Mouse (Mus musculus): ENCODE data around the gene Gps2. TPM values are rescaled to one million over a fixed set of nuclear protein-coding genes. Genes with fewer than 3 reads are reported as not detected.

Gps2 gene
- total RNA-seq (2014; fragmentation: Nextera tagmentation) (155 and 190 TPM in 2 replicates), total RNA-seq (2017) (53.7 and 106 TPM in 2 replicates)

GRCm38 (mm10) chr11:69913554-69914371 lies at the start of gene Gps2:
Gps2 (plus strand) TSS chr11:69913888.
- ATAC-seq (replicated peaks; ENCODE audit: low FRiP score, low TSS enrichment, poor library complexity, severe bottlenecking) = peak; percentile 54

GRCm38 (mm10) chr11:69864138-69864860 lies 49.4 kb upstream of the Gps2 start:
- 0 out of 2 replicates have a peak, but pooled peaks have one; percentile 41 for ATAC-seq (replicated peaks; ENCODE audit: low FRiP score, low TSS enrichment, poor library complexity, severe bottlenecking)

GRCm38 (mm10) chr11:69865561-69865960 lies 48.1 kb upstream of the Gps2 start:
- no peak for ATAC-seq (replicated peaks; ENCODE audit: low FRiP score, low TSS enrichment, poor library complexity, severe bottlenecking)

- peak; percentile 62 for ATAC-seq (replicated peaks; ENCODE audit: low FRiP score, low TSS enrichment, poor library complexity, severe bottlenecking)
Measured at GRCm38 (mm10) chr11:69867335-69867734, 46.4 kb upstream of the Gps2 start.

GRCm38 (mm10) chr11:69870289-69871069 lies 43.2 kb upstream of the Gps2 start:
- no peak for ATAC-seq (replicated peaks; ENCODE audit: low FRiP score, low TSS enrichment, poor library complexity, severe bottlenecking)

GRCm38 (mm10) chr11:69871822-69872221 lies 41.9 kb upstream of the Gps2 start:
- no peak for ATAC-seq (replicated peaks; ENCODE audit: low FRiP score, low TSS enrichment, poor library complexity, severe bottlenecking)

GRCm38 (mm10) chr11:69872451-69872850 lies 41.2 kb upstream of the Gps2 start:
- no peak for ATAC-seq (replicated peaks; ENCODE audit: low FRiP score, low TSS enrichment, poor library complexity, severe bottlenecking)

GRCm38 (mm10) chr11:69876186-69876585 lies 37.5 kb upstream of the Gps2 start:
- ATAC-seq (replicated peaks; ENCODE audit: low FRiP score, low TSS enrichment, poor library complexity, severe bottlenecking) = no peak

- ATAC-seq (replicated peaks; ENCODE audit: low FRiP score, low TSS enrichment, poor library complexity, severe bottlenecking) = peak; percentile 60
Measured at GRCm38 (mm10) chr11:69876867-69877266, 36.8 kb upstream of the Gps2 start.

GRCm38 (mm10) chr11:69877878-69878277 lies 35.8 kb upstream of the Gps2 start, which contains the start of gene Tmem95:
Tmem95 (minus strand) TSS chr11:69878018.
- no peak for ATAC-seq (replicated peaks; ENCODE audit: low FRiP score, low TSS enrichment, poor library complexity, severe bottlenecking)

- no peak for ATAC-seq (replicated peaks; ENCODE audit: low FRiP score, low TSS enrichment, poor library complexity, severe bottlenecking)
Measured at GRCm38 (mm10) chr11:69878399-69878798, 35.3 kb upstream of the Gps2 start.

- ATAC-seq (replicated peaks; ENCODE audit: low FRiP score, low TSS enrichment, poor library complexity, severe bottlenecking) = peak; percentile 46
Measured at GRCm38 (mm10) chr11:69878952-69879351, 34.7 kb upstream of the Gps2 start.

- no peak for ATAC-seq (replicated peaks; ENCODE audit: low FRiP score, low TSS enrichment, poor library complexity, severe bottlenecking)
Measured at GRCm38 (mm10) chr11:69879711-69880110, 34.0 kb upstream of the Gps2 start.

GRCm38 (mm10) chr11:69880506-69880852 lies 33.2 kb upstream of the Gps2 start:
- peak; percentile 27 for ATAC-seq (replicated peaks; ENCODE audit: low FRiP score, low TSS enrichment, poor library complexity, severe bottlenecking)

- ATAC-seq (replicated peaks; ENCODE audit: low FRiP score, low TSS enrichment, poor library complexity, severe bottlenecking) = peak; percentile 14; the same call in 1 of the 2 replicates
Measured at GRCm38 (mm10) chr11:69880853-69881603, 32.7 kb upstream of the Gps2 start, which contains the start of gene Kctd11. Kctd11 (minus strand) TSS chr11:69881406.

GRCm38 (mm10) chr11:69881787-69882670 lies 31.7 kb upstream of the Gps2 start:
- no peak for ATAC-seq (replicated peaks; ENCODE audit: low FRiP score, low TSS enrichment, poor library complexity, severe bottlenecking)

GRCm38 (mm10) chr11:69883066-69883465 lies 30.6 kb upstream of the Gps2 start:
- no peak for ATAC-seq (replicated peaks; ENCODE audit: low FRiP score, low TSS enrichment, poor library complexity, severe bottlenecking)

- ATAC-seq (replicated peaks; ENCODE audit: low FRiP score, low TSS enrichment, poor library complexity, severe bottlenecking) = peak; percentile 26; the same call in 1 of the 2 replicates
Measured at GRCm38 (mm10) chr11:69883527-69884151, 30.0 kb upstream of the Gps2 start.

All from megakaryocyte-erythroid progenitor cell, adult 5-6 weeks (primary cell).